Mouse (Mus musculus) myocyte (in vitro differentiated cells): ENCODE results near the gene Lrmda. TPM values are rescaled to one million over a fixed set of nuclear protein-coding genes. Genes with fewer than 3 reads are reported as not detected.

ENCODE experiments used
- H3K27me3 ChIP-seq: one replicate; pipeline ENCODE4 v1.6.1; 2011; ENCODE audit not compliant: control insufficient read depth, insufficient read depth, insufficient read length
- H3K36me3 ChIP-seq: one replicate; pipeline ENCODE4 v1.6.1; 2011; ENCODE audit not compliant: control insufficient read depth, insufficient read depth
- H3K4me2 ChIP-seq: one replicate; pipeline ENCODE4 v1.6.1; 2011; ENCODE audit warnings: low read depth, control low read depth
- H3K4me3 ChIP-seq: one replicate; pipeline ENCODE4 v1.5.1; 2011; ENCODE audit warnings: mild to moderate bottlenecking, control low read depth, moderate library complexity
- H3K79me2 ChIP-seq: one replicate; pipeline ENCODE4 v1.6.1; 2011; ENCODE audit not compliant: control insufficient read depth, insufficient read depth
- H3ac ChIP-seq: one replicate; pipeline ENCODE4 v1.6.1; 2011; ENCODE audit not compliant: control insufficient read depth, insufficient read length
- CEBPB ChIP-seq: IDR thresholded peaks from 2 replicates; pipeline ENCODE4 v1.6.1; 2011; ENCODE audit warnings: mild to moderate bottlenecking, moderate library complexity; ENCODE audit not compliant: poor library complexity, insufficient read depth, severe bottlenecking
- E2F4 ChIP-seq: IDR thresholded peaks from one replicate; pipeline ENCODE4 v1.6.1; 2011; ENCODE audit warnings: mild to moderate bottlenecking, control low read depth, moderate library complexity; ENCODE audit not compliant: insufficient read depth
- MAX ChIP-seq: IDR thresholded peaks from one replicate; pipeline ENCODE4 v1.6.1; 2011; ENCODE audit warnings: low read depth, mild to moderate bottlenecking, control low read depth
- MYOD1 ChIP-seq, 3 experiments: IDR thresholded peaks; one replicate each; pipeline ENCODE4 v1.6.1; 2011; ENCODE audit warnings: control low read depth in 2 of 3, low read depth in 2 of 3, mild to moderate bottlenecking in 2 of 3, moderate library complexity in 1 of 3; ENCODE audit not compliant: insufficient read length in 2 of 3, control insufficient read depth in 1 of 3
- MYOG ChIP-seq, 3 experiments: IDR thresholded peaks; one replicate each; pipeline ENCODE4 v1.6.1; 2011; ENCODE audit warnings: control low read depth in 2 of 3, low read depth in 2 of 3, mild to moderate bottlenecking in 2 of 3; ENCODE audit not compliant: insufficient read length in 2 of 3, control insufficient read depth in 1 of 3, insufficient read depth in 1 of 3
- POLR2A ChIP-seq: IDR thresholded peaks from one replicate; pipeline ENCODE4 v1.6.1; 2011; ENCODE audit warnings: low read depth, mild to moderate bottlenecking, control low read depth, moderate library complexity; ENCODE audit not compliant: insufficient read length
- POLR2AphosphoS2 ChIP-seq: IDR thresholded peaks from one replicate; pipeline ENCODE4 v1.6.1; 2011; ENCODE audit warnings: low read depth, control low read depth; ENCODE audit not compliant: insufficient read length
- REST ChIP-seq: IDR thresholded peaks from one replicate; pipeline ENCODE4 v1.6.1; 2011; ENCODE audit warnings: mild to moderate bottlenecking, control low read depth, moderate library complexity; ENCODE audit not compliant: insufficient read depth, insufficient read length
- SRF ChIP-seq: IDR thresholded peaks from one replicate; pipeline ENCODE4 v1.6.1; 2011; ENCODE audit warnings: low read depth; ENCODE audit not compliant: control insufficient read depth, insufficient read length
- TCF12 ChIP-seq: IDR thresholded peaks from one replicate; pipeline ENCODE4 v1.6.1; 2011; ENCODE audit warnings: mild to moderate bottlenecking, control low read depth; ENCODE audit not compliant: poor library complexity, insufficient read depth, severe bottlenecking
- TCF3 ChIP-seq: IDR thresholded peaks from one replicate; pipeline ENCODE4 v1.6.1; 2011; ENCODE audit warnings: low read depth, control low read depth; ENCODE audit not compliant: insufficient read length
- USF1 ChIP-seq: IDR thresholded peaks from one replicate; pipeline ENCODE4 v1.6.1; 2011; ENCODE audit warnings: low read depth, mild to moderate bottlenecking, control low read depth, moderate library complexity
- polyA plus RNA-seq: library from polyadenylated mRNA; unstranded; fragments of >200 nt; fragmentation: generic; extraction: Trizol; gene quantifications from one replicate; pipeline ENCODE4 v1.2.1, GENCODE M21; 2012; ENCODE audit warnings: missing spikeins

Lrmda gene
- polyA plus RNA-seq, 1 experiment, result 1.9 TPM

GRCm38 (mm10) chr14:22062117-22062855 is 42.8 kb downstream of the Lrmda start:
- Histone ChIP-seq H3K4me3 (no peak overlapping the region), H3K27me3 (peaks cover 23% of the 10 kb centered on the region), H3K4me2 (no peak overlapping the region), H3K36me3 (no peaks in the 10 kb centered on the region), H3K79me2 (no peaks in the 10 kb centered on the region), H3ac (no peak overlapping the region)
- TF ChIP-seq USF1, result no peak
- no peak for TF ChIP-seq TCF3
- TF ChIP-seq TCF12, result no peak
- TF ChIP-seq MYOD1 (IDR thresholded peaks at IDR 0.05; ENCODE audit: control insufficient read depth in 1 of 3, insufficient read length in 2 of 3, low read depth in 2 of 3), result no peak
- TF ChIP-seq E2F4, result no peak
- TF ChIP-seq POLR2AphosphoS2, result no peak
- no peak for TF ChIP-seq SRF
- TF ChIP-seq REST, result no peak
- no peak for TF ChIP-seq CEBPB
- TF ChIP-seq MYOG (IDR thresholded peaks at IDR 0.05; ENCODE audit: control insufficient read depth in 1 of 3, insufficient read depth in 1 of 3, insufficient read length in 2 of 3, low read depth in 2 of 3), result no peak
- TF ChIP-seq MAX, result no peak
- no peak for TF ChIP-seq POLR2A

GRCm38 (mm10) chr14:22069169-22069568 is 49.7 kb downstream of the Lrmda start:
- TF ChIP-seq USF1 (no peak), CEBPB (no peak)
- peaks cover 20% of the 10 kb centered on the region for H3K27me3 ChIP-seq
- H3ac ChIP-seq, result no peak overlapping the region
- no peak overlapping the region for H3K4me3 ChIP-seq
- no peaks in the 10 kb centered on the region for H3K36me3 ChIP-seq
- no peak overlapping the region for H3K4me2 ChIP-seq
- H3K79me2 ChIP-seq, result no peaks in the 10 kb centered on the region

- no peak overlapping the region for H3K4me3 ChIP-seq
- no peaks in the 10 kb centered on the region for H3K79me2 ChIP-seq
- H3K36me3 ChIP-seq, result no peaks in the 10 kb centered on the region
- no peak overlapping the region for H3ac ChIP-seq
- H3K27me3 ChIP-seq, result no peaks in the 10 kb centered on the region
- TF ChIP-seq MYOD1 (IDR thresholded peaks at IDR 0.05; ENCODE audit: control insufficient read depth in 1 of 3, insufficient read length in 2 of 3, low read depth in 2 of 3), result no peak
- no peak for TF ChIP-seq E2F4
- no peak for TF ChIP-seq POLR2AphosphoS2
- TF ChIP-seq REST, result no peak
- no peak for TF ChIP-seq TCF12
- TF ChIP-seq MYOG (IDR thresholded peaks at IDR 0.05; ENCODE audit: control insufficient read depth in 1 of 3, insufficient read depth in 1 of 3, insufficient read length in 2 of 3, low read depth in 2 of 3), result no peak
- TF ChIP-seq USF1, result no peak
- no peak overlapping the region for H3K4me2 ChIP-seq
Measured at GRCm38 (mm10) chr14:22073385-22073784, 53.9 kb downstream of the Lrmda start.

DNA sequence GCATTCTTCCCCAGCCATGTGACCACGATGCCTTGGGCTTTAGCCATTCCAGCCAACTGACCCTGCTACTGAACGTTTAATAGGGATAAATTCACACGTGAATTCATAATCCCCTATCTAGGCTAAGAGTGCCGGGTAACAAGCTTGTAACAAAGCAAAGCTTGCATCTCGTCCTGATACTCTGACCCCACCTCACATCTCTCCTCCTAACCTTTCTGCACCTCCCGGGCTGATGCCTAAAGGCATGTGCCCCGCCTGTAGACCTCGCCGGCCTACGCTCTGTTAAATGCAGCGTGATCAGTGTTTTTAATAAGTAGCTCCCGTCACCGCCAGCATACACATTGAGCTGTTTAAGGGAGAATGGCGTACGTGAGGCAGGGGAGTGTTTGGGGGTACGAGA is 54.7 kb downstream of the Lrmda start:
- H3K4me3 ChIP-seq, result no peak overlapping the region
- H3K4me2 ChIP-seq, result no peak overlapping the region
- no peaks in the 10 kb centered on the region for H3K27me3 ChIP-seq
- H3K79me2 ChIP-seq, result no peaks in the 10 kb centered on the region
- H3ac ChIP-seq, result no peak overlapping the region
- TF ChIP-seq POLR2AphosphoS2 (no peak), E2F4 (no peak), TCF12 (no peak), MYOD1 (IDR thresholded peaks at IDR 0.05; ENCODE audit: control insufficient read depth in 1 of 3, insufficient read length in 2 of 3, low read depth in 2 of 3) (no peak), POLR2A (no peak), CEBPB (no peak), TCF3 (no peak), SRF (no peak), REST (no peak), MAX (no peak), MYOG (IDR thresholded peaks at IDR 0.05; ENCODE audit: control insufficient read depth in 1 of 3, insufficient read depth in 1 of 3, insufficient read length in 2 of 3, low read depth in 2 of 3) (no peak), USF1 (no peak)
- no peaks in the 10 kb centered on the region for H3K36me3 ChIP-seq

DNA sequence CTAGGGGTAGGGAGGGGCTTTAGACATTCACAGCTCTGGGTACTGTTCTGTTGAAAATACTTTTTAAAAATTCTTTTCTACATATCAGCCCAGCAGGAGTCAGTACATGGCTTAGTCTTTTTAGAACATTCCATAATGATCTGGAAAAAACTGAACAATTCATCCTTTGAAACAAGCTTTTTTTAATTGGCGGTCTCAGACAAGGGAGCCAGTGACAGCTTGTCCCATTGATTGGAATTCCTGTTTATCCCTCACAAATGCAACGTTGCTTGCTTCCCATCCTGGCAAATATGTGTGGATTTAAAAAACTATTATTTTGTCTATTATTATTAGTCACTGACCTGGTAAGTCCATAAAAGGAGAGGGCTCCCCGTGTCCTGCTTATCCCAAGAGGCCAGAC is 64.4 kb downstream of the Lrmda start:
- Histone ChIP-seq H3K79me2 (no peaks in the 10 kb centered on the region), H3K4me2 (no peak overlapping the region), H3K27me3 (peaks cover 19% of the 10 kb centered on the region), H3ac (no peak overlapping the region), H3K36me3 (no peaks in the 10 kb centered on the region), H3K4me3 (no peak overlapping the region)
- no peak for TF ChIP-seq POLR2AphosphoS2
